Mouse (Mus musculus) forebrain, embryonic 14.5 days (tissue): ENCODE measurements around the gene Lrrc37a. TPM values are rescaled to one million over a fixed set of nuclear protein-coding genes. Genes with fewer than 3 reads are reported as not detected.
"Not testable (repeated sequence)": the region's sequence is repeated elsewhere in the genome, so short reads cannot be mapped to it uniquely, and the experiment has no call there.

Experiments used
- ATAC-seq: fragments of 200-750 bp; cut with Nextera tagmentation; 2 replicates; pipeline ENCODE4 v1.8.0; 2017; ENCODE audit warnings: mild to moderate bottlenecking, moderate library complexity
- DNase-seq: peaks from one replicate; pipeline ENCODE4 v3.0.0-alpha.2; 2015; ENCODE audit warnings: low spot score
- H3K27ac ChIP-seq: fragments of 300-500 bp; sonication (generic); 2 replicates; pipeline ENCODE4 v1.5.1; 2014; ENCODE audit warnings: low read depth, mild to moderate bottlenecking, control low read depth, low read length, moderate library complexity
- H3K27me3 ChIP-seq: fragments of 300-500 bp; sonication (generic); replicated peaks from 2 replicates; pipeline ENCODE4 v1.6.1; 2014; ENCODE audit warnings: low read length, control low read depth, mixed read lengths; ENCODE audit not compliant: control insufficient read depth, insufficient read depth
- H3K36me3 ChIP-seq: fragments of 300-500 bp; sonication (generic); 2 replicates; pipeline ENCODE4 v1.6.1; 2014; ENCODE audit warnings: low read length, control low read depth; ENCODE audit not compliant: control insufficient read depth, insufficient read depth
- H3K4me1 ChIP-seq: fragments of 300-500 bp; sonication (generic); 2 replicates; pipeline ENCODE4 v1.6.1; 2014; ENCODE audit warnings: antibody characterized with exemption, low read length, control low read depth; ENCODE audit not compliant: control insufficient read depth, insufficient read depth
- H3K4me2 ChIP-seq: fragments of 300-500 bp; sonication (generic); 2 replicates; pipeline ENCODE4 v1.6.1; 2014; ENCODE audit warnings: mild to moderate bottlenecking, control low read depth, low read length
- H3K4me3 ChIP-seq: fragments of 300-500 bp; sonication (generic); 2 replicates; pipeline ENCODE4 v1.5.1; 2014; ENCODE audit warnings: low read depth, low read length, control low read depth
- H3K9ac ChIP-seq: fragments of 300-500 bp; sonication (generic); 2 replicates; pipeline ENCODE4 v1.6.1; 2014; ENCODE audit warnings: mild to moderate bottlenecking, low read length, control low read depth, moderate library complexity
- H3K9me3 ChIP-seq: fragments of 300-500 bp; sonication (generic); replicated peaks from 2 replicates; pipeline ENCODE4 v1.6.1; 2016; ENCODE audit warnings: low read length, control low read depth, mixed read lengths; ENCODE audit not compliant: control insufficient read depth
- WGBS: fragments of 180-500 bp; shearing (Covaris S2); extraction: QIAGEN DNeasy Blood & Tissue Kit; methylation state at CpG from one replicate; pipeline ENCODE4 v1.1.7; 2014; 5-methylcytosine and 5-hydroxymethylcytosine counted together
- polyA plus RNA-seq: library from polyadenylated mRNA; unstranded; fragments of >200 nt; fragmentation: Nextera tagmentation; extraction: Ambion mirVana; gene quantifications from 2 replicates; pipeline ENCODE4 v1.2.1, GENCODE M21; 2014

Gene Lrrc37a
- polyA plus RNA-seq, 1 experiment from 2014 or later, result not detected

DNA sequence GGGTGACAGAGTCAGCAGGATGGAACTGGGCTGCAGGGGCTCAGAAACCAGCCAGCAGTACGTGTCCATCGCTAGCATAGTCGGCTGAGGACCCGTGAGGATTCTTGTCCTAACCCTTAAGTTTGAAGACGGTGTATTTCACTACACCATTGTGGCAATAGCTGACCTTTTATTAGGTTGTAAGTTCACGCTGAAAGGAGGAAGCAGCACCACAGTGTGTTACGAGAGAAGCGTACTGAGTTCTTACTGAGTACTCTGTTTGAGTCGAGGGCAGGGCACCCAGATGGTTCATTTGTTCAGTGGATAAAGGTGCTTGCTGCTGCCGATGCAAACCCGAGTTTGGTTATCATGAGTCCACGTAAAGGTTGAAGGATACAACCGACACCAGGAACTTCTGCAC is 84.7 kb downstream of the Lrrc37a start:
- no peak for DNase-seq
- no peak for ATAC-seq
- Histone ChIP-seq H3K27me3 (no peaks in the 10 kb centered on the region), H3K27ac (no peak overlapping the region), H3K4me2 (no peak overlapping the region), H3K36me3 (no peaks in the 10 kb centered on the region), H3K4me3 (no peak overlapping the region), H3K9me3 (no peaks in the 10 kb centered on the region), H3K9ac (no peak overlapping the region), H3K4me1 (no peaks in the 10 kb centered on the region)
- 87% methylated on average over 13 of the region's 13 CpGs for WGBS

DNA sequence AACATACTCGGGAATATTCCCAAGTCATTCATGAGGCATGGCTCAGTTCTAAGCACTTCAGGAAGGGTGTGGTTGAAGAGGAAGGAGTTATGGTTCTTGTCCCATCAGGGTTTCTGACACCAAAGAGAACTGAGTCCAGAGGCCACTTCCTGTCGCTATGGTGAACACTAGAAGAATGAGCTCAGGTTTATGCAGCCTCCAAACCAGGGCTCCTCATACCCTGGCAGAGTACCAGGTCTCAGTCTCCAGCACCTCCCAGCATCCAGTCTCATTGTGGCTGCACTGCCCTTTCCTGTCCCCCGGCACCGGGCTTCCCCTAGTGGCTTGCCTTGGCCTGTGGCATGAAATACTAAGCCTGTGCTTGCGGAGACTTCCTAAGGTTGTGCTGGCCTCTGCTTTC is 85.2 kb downstream of the Lrrc37a start:
- Histone ChIP-seq H3K4me2 (no peak overlapping the region), H3K27ac (no peak overlapping the region), H3K9ac (no peak overlapping the region), H3K9me3 (no peaks in the 10 kb centered on the region), H3K27me3 (no peaks in the 10 kb centered on the region), H3K4me1 (no peaks in the 10 kb centered on the region), H3K4me3 (no peak overlapping the region), H3K36me3 (no peaks in the 10 kb centered on the region)
- WGBS, result 79% methylated on average over 5 of the region's 5 CpGs
- no peak for DNase-seq
- ATAC-seq, result no peak

DNA sequence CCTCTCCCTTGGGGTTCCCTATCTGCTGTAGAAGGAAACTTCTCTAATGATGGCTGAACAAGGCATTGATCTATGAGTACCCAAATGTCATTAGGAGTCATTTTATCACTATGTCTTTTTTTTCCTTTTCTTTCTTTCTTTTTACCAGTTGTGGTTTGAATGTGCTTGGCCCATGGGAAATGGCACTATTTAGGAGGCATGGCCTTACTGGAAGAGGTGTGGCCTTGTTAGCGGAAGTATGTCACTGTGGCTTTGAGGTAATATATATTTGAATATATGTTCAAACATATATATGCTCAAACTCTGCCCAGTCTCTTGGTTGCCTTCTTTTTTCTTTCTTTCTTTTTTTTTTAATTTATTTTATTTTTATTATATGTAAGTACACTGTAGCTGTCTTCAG is 90.9 kb downstream of the Lrrc37a start:
- H3K9ac ChIP-seq, result no peak overlapping the region
- no peaks in the 10 kb centered on the region for H3K27me3 ChIP-seq
- DNase-seq, result no peak
- H3K4me2 ChIP-seq, result 0 out of 2 replicates have a peak overlapping the region, but pooled peaks have one; percentile 89
- no peak overlapping the region for H3K4me3 ChIP-seq
- ATAC-seq, result no peak
- WGBS, result 94% methylated on average over 1 of the region's 1 CpGs
- H3K9me3 ChIP-seq, result no peaks in the 10 kb centered on the region
- 0 out of 2 replicates have a peak, but pooled peaks cover 6% of the 10 kb centered on the region for H3K4me1 ChIP-seq
- no peaks in the 10 kb centered on the region for H3K36me3 ChIP-seq
- no peak overlapping the region for H3K27ac ChIP-seq

DNA sequence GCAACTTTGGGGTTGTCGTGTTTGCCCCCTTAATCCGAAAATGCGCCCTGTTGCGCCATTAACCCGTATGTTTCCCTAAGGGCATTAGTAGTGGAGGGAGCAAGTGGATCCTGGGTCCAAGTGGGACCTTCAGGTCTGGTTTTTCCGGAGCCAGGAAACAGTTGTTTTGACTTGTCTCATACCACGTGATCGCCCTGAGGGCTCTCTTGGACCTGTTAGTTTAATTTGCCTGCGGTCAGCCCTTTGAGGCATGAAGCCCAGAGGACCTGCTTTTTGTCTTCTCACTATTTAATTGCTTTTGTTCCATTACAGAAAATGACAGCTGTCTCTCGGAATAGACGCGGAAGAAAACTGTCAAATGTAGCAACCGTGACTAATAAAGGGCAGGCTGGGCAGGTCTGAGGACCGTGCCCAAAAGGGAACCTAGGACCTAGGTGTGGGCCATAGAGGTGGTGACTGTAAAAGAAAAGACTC is 91.4 kb downstream of the Lrrc37a start:
- H3K36me3 ChIP-seq, result no peaks in the 10 kb centered on the region
- 0 out of 2 replicates have a peak, but pooled peaks cover 6% of the 10 kb centered on the region for H3K4me1 ChIP-seq
- DNase-seq (no peak), ATAC-seq (peak; percentile 44; the same call in 1 of the 2 replicates)
- 0 out of 2 replicates have a peak overlapping the region, but pooled peaks have one; percentile 54 for H3K27ac ChIP-seq
- H3K9me3 ChIP-seq, result no peaks in the 10 kb centered on the region
- H3K4me3 ChIP-seq, result peak overlapping the region; percentile 82
- peak overlapping the region; percentile 89 for H3K4me2 ChIP-seq
- peak overlapping the region; percentile 85 for H3K9ac ChIP-seq
- H3K27me3 ChIP-seq, result no peaks in the 10 kb centered on the region
- 3% methylated on average over 14 of the region's 14 CpGs for WGBS

DNA sequence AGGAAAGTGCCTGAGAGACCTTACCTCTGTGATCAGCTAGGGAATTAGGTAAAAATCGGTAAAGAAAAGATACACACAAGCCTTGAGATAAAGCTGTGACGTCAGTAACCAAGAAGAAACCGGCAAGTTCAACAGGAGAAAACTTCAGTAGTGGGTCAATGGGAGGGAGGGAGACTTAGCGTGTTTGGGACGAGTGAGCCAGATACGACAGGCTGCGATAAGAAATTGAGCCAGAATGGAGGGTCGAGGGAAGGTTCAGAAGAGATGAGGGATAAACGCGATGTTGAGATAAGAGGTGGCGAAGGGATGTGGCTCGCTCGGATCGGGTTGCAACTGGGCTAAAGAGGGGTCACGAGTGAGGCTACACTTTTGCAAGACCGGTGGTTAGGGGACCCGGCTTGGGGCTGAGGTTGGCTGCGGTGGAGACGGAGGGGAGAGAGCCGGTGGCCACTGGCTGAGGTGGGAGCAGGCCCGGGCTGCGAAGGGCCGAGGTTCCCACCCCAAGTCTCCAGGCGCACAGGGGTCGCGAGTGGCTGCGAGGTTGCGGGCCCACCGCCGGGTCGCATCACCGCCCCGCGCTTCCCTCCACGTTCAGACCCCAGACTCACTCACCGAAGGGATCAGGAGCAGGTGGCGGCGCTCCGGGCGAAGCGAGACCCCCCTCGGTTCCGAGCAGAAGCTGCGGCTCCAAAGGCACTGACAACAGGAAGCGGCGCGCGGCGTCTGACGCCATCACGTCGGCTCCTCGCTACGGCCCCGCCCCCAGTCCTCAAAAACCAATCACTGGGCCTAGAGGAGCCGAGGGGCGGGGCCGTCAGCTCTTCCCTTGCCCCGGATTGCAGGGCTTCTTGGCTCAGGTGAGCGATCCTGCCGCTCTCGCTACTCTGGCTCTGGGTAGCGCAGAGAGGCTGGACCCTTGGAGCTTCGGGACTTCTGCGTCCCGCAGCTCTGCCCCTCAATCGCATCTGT is 92.1 kb downstream of the Lrrc37a start, which contains the start of gene Plekhm1:
TSS of gene Plekhm1 (minus strand) at position 707 of the 969 bp plus-strand sequence.
- under 1% methylated on average over 55 of the region's 67 CpGs for WGBS
- peak within 1 kb of the TSS; percentile 82 for H3K4me3 ChIP-seq
- H3K4me1 ChIP-seq, result 0 out of 2 replicates have a peak, but pooled peaks cover 6% of the 10 kb centered on the region
- peak within 1 kb of the TSS; percentile 89 for H3K4me2 ChIP-seq
- H3K9me3 ChIP-seq, result no peaks in the 10 kb centered on the region
- no peaks in the 10 kb centered on the region for H3K36me3 ChIP-seq
- H3K27ac ChIP-seq, result peak within 1 kb of the TSS; percentile 54; the same call in 1 of the 2 replicates
- H3K9ac ChIP-seq, result peak within 1 kb of the TSS; percentile 85
- DNase-seq, result peak; percentile 98
- H3K27me3 ChIP-seq, result no peaks in the 10 kb centered on the region
- peak; percentile 99 for ATAC-seq

DNA sequence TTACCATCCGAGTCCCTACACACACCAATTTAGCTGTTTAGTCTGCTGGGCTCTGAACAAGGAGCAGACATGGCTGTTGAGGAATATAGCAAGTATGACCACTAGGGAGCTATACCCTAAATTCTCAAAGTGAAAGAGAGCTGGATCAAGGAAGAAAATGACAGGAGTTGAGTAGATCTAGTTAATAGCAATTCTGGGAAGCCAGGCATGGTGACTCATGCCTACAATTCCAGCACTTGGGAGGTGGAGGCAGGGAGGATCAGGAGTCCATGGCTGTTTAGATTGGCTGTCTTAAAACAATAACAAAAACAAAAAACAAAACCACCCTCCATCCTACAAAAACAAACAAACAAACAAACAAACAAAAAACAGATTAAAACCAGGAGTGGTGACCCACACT is 93.1 kb downstream of the Lrrc37a start:
- Histone ChIP-seq H3K27me3 (no peaks in the 10 kb centered on the region), H3K4me1 (0 out of 2 replicates have a peak, but pooled peaks cover 6% of the 10 kb centered on the region), H3K9me3 (no peaks in the 10 kb centered on the region), H3K4me3 (no peak overlapping the region), H3K9ac (no peak overlapping the region), H3K36me3 (0 out of 2 replicates have a peak, but pooled peaks cover 3% of the 10 kb centered on the region), H3K27ac (no peak overlapping the region), H3K4me2 (peak overlapping the region; percentile 89)
- 97% methylated on average over 1 of the region's 1 CpGs for WGBS
- ATAC-seq (no peak), DNase-seq (no peak)

DNA sequence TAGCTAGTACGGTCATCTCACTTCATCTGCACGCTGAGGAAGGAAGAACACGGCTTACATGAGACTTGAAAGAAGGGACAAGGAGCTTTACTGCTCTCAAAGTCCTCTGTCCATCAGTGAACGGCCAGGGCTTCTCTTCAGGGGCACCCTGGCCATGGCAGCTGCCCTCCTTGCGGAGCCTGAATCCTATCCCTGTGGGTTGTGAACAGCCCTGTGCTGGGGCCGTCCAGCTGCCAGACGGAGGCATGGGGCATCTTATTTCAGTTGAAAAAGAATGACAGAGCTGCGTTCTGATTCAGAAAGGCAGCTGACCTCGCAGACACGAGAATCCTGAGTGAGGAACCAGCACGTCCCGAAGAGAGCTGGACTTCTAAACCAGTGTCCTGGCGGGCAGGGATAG is 95.5 kb downstream of the Lrrc37a start:
- no peak overlapping the region for H3K4me3 ChIP-seq
- no peak overlapping the region for H3K9ac ChIP-seq
- no peaks in the 10 kb centered on the region for H3K27me3 ChIP-seq
- H3K27ac ChIP-seq, result no peak overlapping the region
- H3K9me3 ChIP-seq, result no peaks in the 10 kb centered on the region
- ATAC-seq, result no peak
- WGBS, result 92% methylated on average over 13 of the region's 13 CpGs
- 0 out of 2 replicates have a peak, but pooled peaks cover 6% of the 10 kb centered on the region for H3K4me1 ChIP-seq
- DNase-seq, result no peak
- H3K36me3 ChIP-seq, result 0 out of 2 replicates have a peak, but pooled peaks cover 11% of the 10 kb centered on the region
- no peak overlapping the region for H3K4me2 ChIP-seq

DNA sequence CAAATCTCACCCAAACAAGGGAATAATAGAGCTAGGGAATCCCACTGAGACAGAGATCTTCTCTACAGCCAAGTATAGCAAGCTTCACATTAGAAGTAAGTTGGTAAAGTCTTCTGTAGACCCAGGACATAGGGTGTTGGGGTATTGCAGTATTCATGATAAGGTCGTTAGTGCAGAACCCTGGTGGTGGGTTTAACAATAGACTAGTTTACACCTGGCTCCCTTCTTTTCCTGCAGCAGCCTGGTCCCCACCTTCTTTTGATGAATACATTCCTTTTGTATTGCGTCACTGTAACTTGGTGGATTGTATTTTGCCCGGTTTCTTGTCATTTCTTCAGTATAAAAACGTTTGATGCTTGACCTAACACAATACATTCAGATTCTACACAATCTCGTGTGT is 97.3 kb downstream of the Lrrc37a start:
- WGBS, result 35% methylated on average over 5 of the region's 5 CpGs

More for the DNA sequence above, 97.3 kb downstream of the Lrrc37a start:
- H3K4me2 ChIP-seq, H3K9me3 ChIP-seq, H3K27ac ChIP-seq, H3K4me3 ChIP-seq, H3K4me1 ChIP-seq, H3K9ac ChIP-seq, ATAC-seq, H3K27me3 ChIP-seq, DNase-seq: not testable (repeated sequence)
- H3K36me3 ChIP-seq, result peaks cover 22% of the 10 kb centered on the region; the same call in 1 of the 2 replicates
